Mouse (Mus musculus): ENCODE measurements around the gene H2afy2. TPM values are rescaled to one million over a fixed set of nuclear protein-coding genes. Genes with fewer than 3 reads are reported as not detected.

The H2afy2 gene
- total RNA-seq, 4 experiments from 2014 or later: 12.5 to 15.2 (median 13.3) TPM

GRCm38 (mm10) chr10:61729181-61729580 is 54.8 kb downstream of the H2afy2 start:
- DNase-seq (ENCODE audit: low spot score in 2 of 2): peak; percentile 29

- no peak for DNase-seq (ENCODE audit: low spot score in 2 of 2)
Observed at GRCm38 (mm10) chr10:61723271-61723670, 60.7 kb downstream of the H2afy2 start.

GRCm38 (mm10) chr10:61722215-61722614 is 61.7 kb downstream of the H2afy2 start:
- no peak for DNase-seq (ENCODE audit: low spot score in 2 of 2)

GRCm38 (mm10) chr10:61720331-61720730 is 63.6 kb downstream of the H2afy2 start:
- DNase-seq (ENCODE audit: low spot score in 2 of 2): no peak

- no peak for DNase-seq (ENCODE audit: low spot score in 2 of 2)
Observed at GRCm38 (mm10) chr10:61717406-61718296, 66.3 kb downstream of the H2afy2 start.

- no peak for DNase-seq (ENCODE audit: low spot score in 2 of 2)
Observed at GRCm38 (mm10) chr10:61715996-61716864, 67.7 kb downstream of the H2afy2 start.

- no peak for DNase-seq (ENCODE audit: low spot score in 2 of 2)
Observed at GRCm38 (mm10) chr10:61715462-61715837, 68.5 kb downstream of the H2afy2 start.

- DNase-seq (ENCODE audit: low spot score in 2 of 2): peak in 1 of 2 experiments; percentile 24
Observed at GRCm38 (mm10) chr10:61714771-61715461, 69.0 kb downstream of the H2afy2 start, which contains the start of gene Aifm2. TSS of gene Aifm2 (plus strand) at chr10:61715263.

GRCm38 (mm10) chr10:61714146-61714545 is 69.8 kb downstream of the H2afy2 start:
- no peak for DNase-seq (ENCODE audit: low spot score in 2 of 2)

GRCm38 (mm10) chr10:61713601-61714000 is 70.3 kb downstream of the H2afy2 start:
- no peak for DNase-seq (ENCODE audit: low spot score in 2 of 2)

GRCm38 (mm10) chr10:61706412-61707375 is 77.3 kb downstream of the H2afy2 start:
- DNase-seq (ENCODE audit: low spot score in 2 of 2): no peak

- DNase-seq (ENCODE audit: low spot score in 2 of 2): no peak
Observed at GRCm38 (mm10) chr10:61704663-61705062, 79.3 kb downstream of the H2afy2 start.

- DNase-seq (ENCODE audit: low spot score in 2 of 2): no peak
Observed at GRCm38 (mm10) chr10:61697028-61697427, 86.9 kb downstream of the H2afy2 start.

GRCm38 (mm10) chr10:61696560-61696823 is 87.5 kb downstream of the H2afy2 start:
- DNase-seq (ENCODE audit: low spot score in 2 of 2): no peak

GRCm38 (mm10) chr10:61695703-61696559 is 88.0 kb downstream of the H2afy2 start:
- no peak for DNase-seq (ENCODE audit: low spot score in 2 of 2)

- DNase-seq (ENCODE audit: low spot score in 2 of 2): peak; percentile 97 to 98
Observed at GRCm38 (mm10) chr10:61694870-61695670, 88.9 kb downstream of the H2afy2 start, which contains the start of gene Tysnd1. TSS of gene Tysnd1 (plus strand) at chr10:61695514.

GRCm38 (mm10) chr10:61693563-61693962 is 90.4 kb downstream of the H2afy2 start:
- no peak for DNase-seq (ENCODE audit: low spot score in 2 of 2)

GRCm38 (mm10) chr10:61689405-61689804 is 94.5 kb downstream of the H2afy2 start:
- DNase-seq (ENCODE audit: low spot score in 2 of 2): no peak

Measured in layer of hippocampus, adult 8-10 months (tissue).